Mouse (Mus musculus): ENCODE measurements around the gene Tlr6.

DNA sequence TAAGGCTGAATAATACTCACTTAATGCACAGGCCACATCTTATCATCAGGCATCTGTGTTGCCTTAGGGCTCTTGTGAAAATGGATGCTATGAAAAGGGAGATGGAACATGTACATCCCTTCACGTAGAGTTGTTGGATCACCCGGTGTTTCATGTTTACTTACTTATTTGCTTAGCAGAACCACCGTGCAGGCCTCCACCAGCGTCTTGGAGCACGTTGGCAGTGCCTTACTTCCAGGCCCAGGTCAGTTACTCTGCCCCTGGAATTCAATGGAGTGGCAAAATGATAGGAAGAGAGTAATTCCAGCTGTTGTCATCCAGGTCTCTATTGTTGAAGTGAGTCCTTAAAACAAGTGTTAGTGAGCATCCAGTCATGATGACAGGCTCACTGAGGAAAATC lies 52.0 kb downstream of the Tlr6 start:
- TF ChIP-seq CTCF (IDR thresholded peaks at IDR 0.05; ENCODE audit: borderline replicate concordance, control insufficient read depth, extremely low read depth, insufficient read depth, low read length, poor library complexity) (no peak), POLR2A (IDR thresholded peaks at IDR 0.05; ENCODE audit: control insufficient read depth, extremely low read depth, insufficient read depth, low read length, poor library complexity) (no peak)

All from thymus, adult 2 months (tissue).